Mouse (Mus musculus) neural tube, embryonic 11.5 days (tissue): Measurements from ENCODE around the gene Rps7. TPM values are rescaled to one million over a fixed set of nuclear protein-coding genes. Genes with fewer than 3 reads are reported as not detected.

Experiments
- ATAC-seq: fragments of 200-750 bp; cut with Nextera tagmentation; 2 replicates; pipeline ENCODE4 v1.8.0; 2017; ENCODE audit warnings: moderate number of reproducible peaks, mild to moderate bottlenecking, moderate TSS enrichment, moderate library complexity; ENCODE audit not compliant: insufficient read depth, low FRiP score, low TSS enrichment
- DNase-seq: peaks from one replicate; pipeline ENCODE4 v3.0.0-alpha.2; 2015; ENCODE audit warnings: low spot score
- H3K27ac ChIP-seq: fragments of 300-500 bp; sonication (generic); 2 replicates; pipeline ENCODE4 v1.5.1; 2014; ENCODE audit warnings: low read depth, mild to moderate bottlenecking, low read length
- H3K27me3 ChIP-seq: fragments of 300-500 bp; sonication (generic); 2 replicates; pipeline ENCODE4 v1.6.1; 2014; ENCODE audit warnings: mild to moderate bottlenecking, low read length, mixed read lengths; ENCODE audit not compliant: control insufficient read depth, insufficient read depth
- H3K36me3 ChIP-seq: fragments of 300-500 bp; sonication (generic); 2 replicates; pipeline ENCODE4 v1.6.1; 2014; ENCODE audit warnings: mild to moderate bottlenecking, low read length, moderate library complexity, mixed read lengths; ENCODE audit not compliant: control insufficient read depth, insufficient read depth
- H3K4me1 ChIP-seq: fragments of 300-500 bp; sonication (generic); 2 replicates; pipeline ENCODE4 v1.6.1; 2014; ENCODE audit warnings: low read length, mixed read lengths; ENCODE audit not compliant: control insufficient read depth, insufficient read depth
- H3K4me2 ChIP-seq: fragments of 300-500 bp; sonication (generic); 2 replicates; pipeline ENCODE4 v1.6.1; 2014; ENCODE audit warnings: low read depth, mild to moderate bottlenecking, moderate library complexity
- H3K4me3 ChIP-seq: fragments of 300-500 bp; sonication (generic); 2 replicates; pipeline ENCODE4 v1.5.1; 2014; ENCODE audit warnings: low read depth, low read length
- H3K9ac ChIP-seq: fragments of 300-500 bp; sonication (generic); 2 replicates; pipeline ENCODE4 v1.6.1; 2014; ENCODE audit warnings: mild to moderate bottlenecking, low read length
- H3K9me3 ChIP-seq: fragments of 300-500 bp; sonication (generic); 2 replicates; pipeline ENCODE4 v1.6.1; 2016; ENCODE audit warnings: low read length; ENCODE audit not compliant: control insufficient read depth
- whole genome bisulfite sequencing: fragments of 180-500 bp; shearing (Covaris S2); extraction: QIAGEN DNeasy Blood & Tissue Kit; methylation state at CpG from one replicate; pipeline ENCODE4 v1.1.7; 2014; 5-methylcytosine and 5-hydroxymethylcytosine counted together
- polyA plus RNA-seq: library from polyadenylated mRNA; unstranded; fragments of >200 nt; fragmentation: Nextera tagmentation; extraction: Ambion mirVana; gene quantifications from 2 replicates; pipeline ENCODE4 v1.2.1, GENCODE M21; 2014

The Rps7 gene
- polyA plus RNA-seq, result 639 and 701 TPM in 2 replicates

DNA sequence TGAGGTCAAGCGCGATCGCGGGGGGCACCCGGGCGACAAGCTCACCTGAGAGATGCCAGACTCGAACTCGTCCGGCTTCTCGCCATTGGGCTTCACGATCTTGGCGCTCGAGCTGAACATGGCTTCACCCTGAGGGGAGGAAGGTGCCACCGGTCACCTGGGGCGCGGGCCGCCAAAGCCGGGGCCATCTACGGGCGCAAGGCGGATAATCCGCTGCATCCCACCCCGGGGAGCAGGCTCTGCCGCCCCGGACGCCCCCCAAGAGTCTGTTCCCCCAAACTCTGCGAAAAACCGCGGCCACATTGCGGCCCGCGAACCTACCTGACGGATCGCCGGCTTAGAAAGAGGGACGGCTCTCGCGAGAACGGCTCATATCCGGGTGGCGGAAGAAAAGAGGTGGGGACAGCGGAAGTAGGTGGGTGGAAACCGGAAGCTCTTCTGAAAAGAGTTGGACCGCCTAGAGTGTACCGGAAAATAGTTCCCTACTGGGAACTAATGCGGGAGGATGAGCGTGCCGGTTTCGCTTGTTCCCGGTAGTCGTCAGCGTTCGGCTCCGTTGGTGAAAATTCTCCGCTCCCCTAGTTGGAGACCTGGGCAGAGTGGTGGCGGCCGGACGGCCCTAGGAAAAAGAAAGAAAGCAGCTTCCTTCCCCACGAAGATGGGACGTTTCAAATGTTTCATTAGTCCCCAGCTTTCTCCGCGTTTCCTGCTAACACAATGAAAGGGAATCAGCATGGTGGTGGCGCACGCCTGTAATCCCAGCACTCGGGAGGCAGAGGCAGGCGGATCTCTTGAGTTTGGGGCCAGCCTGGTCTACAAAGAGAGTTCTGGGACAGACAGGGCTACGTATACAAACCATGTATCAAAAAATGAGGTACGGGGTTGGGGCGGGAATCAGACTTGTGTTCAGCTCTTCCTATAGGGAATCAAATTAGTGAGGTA is at the start of gene Rps7:
Gene Rps7, minus strand, starts transcription at position 419 of the 942 bp plus-strand sequence.
- 6% methylated on average over 67 of the region's 69 CpGs for WGBS
- peak within 1 kb of the TSS; percentile 83 for H3K27ac ChIP-seq
- peaks cover 19% of the 10 kb centered on the region for H3K36me3 ChIP-seq
- peaks cover 6% of the 10 kb centered on the region; the same call in 1 of the 2 replicates for H3K4me1 ChIP-seq
- H3K9ac ChIP-seq, result peak within 1 kb of the TSS; percentile 94
- H3K9me3 ChIP-seq, result no peaks in the 10 kb centered on the region
- H3K4me2 ChIP-seq, result peak within 1 kb of the TSS; percentile 72
- peak within 1 kb of the TSS; percentile 82 for H3K4me3 ChIP-seq
- DNase-seq, result peak; percentile 93
- peak; percentile 95 for ATAC-seq
- H3K27me3 ChIP-seq, result no peaks in the 10 kb centered on the region

DNA sequence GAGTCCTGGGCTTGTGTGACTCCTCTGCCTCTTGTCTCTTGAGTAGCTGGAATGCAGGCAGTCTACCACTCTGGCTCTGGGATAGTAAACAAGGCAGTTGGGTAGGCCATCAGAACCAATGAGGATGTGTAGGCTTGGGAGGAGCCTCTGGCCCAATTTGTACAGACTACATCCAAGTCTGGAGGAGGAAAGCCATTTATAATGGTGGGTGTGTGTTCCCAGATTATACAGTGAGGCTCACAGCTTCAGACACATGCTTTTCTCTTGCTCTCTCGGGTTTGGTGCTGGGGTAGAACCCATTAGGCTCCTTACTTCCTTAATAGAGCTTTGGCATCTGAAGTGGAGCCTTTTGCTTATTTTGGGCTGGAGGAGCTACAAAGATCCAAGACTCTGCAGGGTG is 48.9 kb upstream of the Rps7 start:
- Histone ChIP-seq H3K9me3 (no peaks in the 10 kb centered on the region), H3K27me3 (no peaks in the 10 kb centered on the region), H3K27ac (no peak overlapping the region), H3K9ac (no peak overlapping the region), H3K4me2 (no peak overlapping the region), H3K4me1 (0 out of 2 replicates have a peak, but pooled peaks cover 3% of the 10 kb centered on the region), H3K36me3 (no peaks in the 10 kb centered on the region), H3K4me3 (no peak overlapping the region)
- WGBS, result 78% methylated on average over 1 of the region's 1 CpGs
- ATAC-seq (no peak), DNase-seq (no peak)

DNA sequence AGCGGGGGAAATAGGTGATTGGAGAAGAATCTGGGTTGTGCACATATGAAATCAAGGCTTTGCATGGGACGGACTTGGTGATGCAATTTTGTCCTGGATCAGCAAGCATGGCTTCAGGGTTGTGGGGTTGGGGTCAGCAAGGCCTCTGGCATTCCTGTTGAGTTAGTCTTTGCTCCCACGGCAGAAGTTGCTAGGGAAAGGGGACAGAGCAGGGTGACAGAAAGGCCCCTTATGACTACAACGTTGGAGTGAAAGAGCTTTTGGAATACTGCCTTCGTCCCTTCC is 40.1 kb upstream of the Rps7 start:
- H3K27me3 ChIP-seq, result no peaks in the 10 kb centered on the region
- no peaks in the 10 kb centered on the region; the same call in 1 of the 2 replicates for H3K36me3 ChIP-seq
- peaks cover 6% of the 10 kb centered on the region; the same call in 1 of the 2 replicates for H3K4me1 ChIP-seq
- peak overlapping the region; percentile 37; the same call in 1 of the 2 replicates for H3K4me3 ChIP-seq
- H3K4me2 ChIP-seq, result peak overlapping the region; percentile 57
- 73% methylated on average over 5 of the region's 5 CpGs for WGBS
- peak overlapping the region; percentile 58 for H3K9ac ChIP-seq
- H3K27ac ChIP-seq, result peak overlapping the region; percentile 77
- ATAC-seq (no peak), DNase-seq (no peak)
- no peaks in the 10 kb centered on the region; the same call in 1 of the 2 replicates for H3K9me3 ChIP-seq

DNA sequence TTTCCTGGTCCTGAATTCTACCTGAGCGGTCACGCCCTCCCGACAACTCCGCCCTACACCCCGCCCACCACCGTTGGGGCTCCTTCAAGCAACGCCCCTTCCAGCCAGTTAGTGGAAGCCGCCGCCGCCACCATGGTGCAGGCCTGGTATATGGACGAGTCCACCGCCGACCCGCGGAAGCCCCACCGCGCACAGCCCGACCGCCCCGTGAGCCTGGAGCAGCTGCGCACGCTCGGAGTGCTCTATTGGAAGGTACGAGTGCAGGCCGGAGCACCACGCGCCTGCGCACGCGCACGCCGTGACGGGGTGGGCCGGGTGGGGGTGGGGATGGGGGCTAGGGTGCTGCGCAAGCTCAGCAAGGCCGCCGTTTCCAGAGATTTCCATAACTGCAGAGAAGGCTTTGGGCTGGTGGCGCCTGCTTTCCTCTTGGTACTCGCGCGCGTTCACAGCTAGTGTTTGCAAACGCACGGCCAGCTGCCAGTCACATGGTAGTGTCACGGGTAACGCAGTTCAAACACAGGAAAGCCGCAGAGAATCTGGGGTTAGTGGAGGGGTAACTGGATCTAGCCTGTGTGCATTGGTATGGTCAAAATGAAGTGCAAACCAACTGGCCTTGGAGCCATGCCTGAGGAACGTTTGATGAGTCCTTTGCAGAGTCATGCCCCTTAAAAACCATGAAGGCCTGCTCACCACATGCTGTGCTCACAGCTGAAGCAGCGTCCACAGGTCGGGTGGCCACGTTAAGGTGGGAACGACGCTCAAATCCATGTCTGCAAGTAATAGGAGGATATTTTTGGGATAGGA is 39.6 kb upstream of the Rps7 start, which contains the start of gene Adi1:
Gene Adi1, plus strand, starts transcription at position 111 of the 804 bp plus-strand sequence.
- Histone ChIP-seq H3K9ac (peak within 1 kb of the TSS; percentile 58), H3K9me3 (no peaks in the 10 kb centered on the region; the same call in 1 of the 2 replicates), H3K4me1 (peaks cover 6% of the 10 kb centered on the region; the same call in 1 of the 2 replicates), H3K4me3 (peak within 1 kb of the TSS; percentile 37), H3K36me3 (no peaks in the 10 kb centered on the region; the same call in 1 of the 2 replicates), H3K27ac (peak within 1 kb of the TSS; percentile 77), H3K27me3 (no peaks in the 10 kb centered on the region), H3K4me2 (peak within 1 kb of the TSS; percentile 57)
- ATAC-seq (peak; percentile 97), DNase-seq (peak; percentile 89)
- WGBS, result 3% methylated on average over 51 of the region's 53 CpGs

DNA sequence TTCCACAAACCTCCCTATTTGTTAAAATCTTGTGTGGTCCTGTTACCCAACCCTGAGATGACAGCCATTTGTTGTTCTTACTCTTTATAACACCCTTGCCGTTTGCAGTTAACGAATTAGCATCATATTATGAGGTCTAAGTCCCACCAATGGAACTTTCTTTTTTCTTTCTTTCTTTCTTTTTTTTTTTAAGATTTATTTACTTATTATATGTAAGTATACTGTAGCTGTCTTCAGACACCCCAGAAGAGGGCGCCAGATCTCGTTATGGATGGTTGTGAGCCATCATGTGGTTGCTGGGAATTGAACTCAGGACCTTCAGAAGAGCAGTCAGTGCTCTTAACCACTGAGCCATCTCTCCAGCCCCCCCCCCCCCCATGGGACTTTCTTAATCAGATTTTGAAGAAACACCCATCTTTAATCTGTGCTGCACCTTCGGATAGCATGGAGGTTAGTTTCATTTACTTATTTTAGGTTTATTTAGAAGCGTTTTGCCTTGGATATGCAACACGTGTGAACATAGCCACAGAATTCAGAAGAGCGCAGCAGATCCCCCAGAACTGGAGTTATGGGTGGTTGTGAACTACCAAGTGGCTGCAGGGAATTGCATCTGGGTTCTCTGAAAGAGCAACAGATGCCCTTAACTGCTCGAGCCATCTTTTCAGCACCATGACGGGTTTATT is 38.4 kb upstream of the Rps7 start:
- no peak overlapping the region for H3K4me3 ChIP-seq
- H3K36me3 ChIP-seq, result no peaks in the 10 kb centered on the region; the same call in 1 of the 2 replicates
- peak; percentile 7 for DNase-seq
- no peak for ATAC-seq
- WGBS, result 86% methylated on average over 10 of the region's 10 CpGs
- peaks cover 6% of the 10 kb centered on the region; the same call in 1 of the 2 replicates for H3K4me1 ChIP-seq
- H3K27me3 ChIP-seq, result no peaks in the 10 kb centered on the region
- no peaks in the 10 kb centered on the region; the same call in 1 of the 2 replicates for H3K9me3 ChIP-seq
- H3K9ac ChIP-seq, result no peak overlapping the region; the same call in 1 of the 2 replicates
- no peak overlapping the region for H3K27ac ChIP-seq
- no peak overlapping the region for H3K4me2 ChIP-seq

DNA sequence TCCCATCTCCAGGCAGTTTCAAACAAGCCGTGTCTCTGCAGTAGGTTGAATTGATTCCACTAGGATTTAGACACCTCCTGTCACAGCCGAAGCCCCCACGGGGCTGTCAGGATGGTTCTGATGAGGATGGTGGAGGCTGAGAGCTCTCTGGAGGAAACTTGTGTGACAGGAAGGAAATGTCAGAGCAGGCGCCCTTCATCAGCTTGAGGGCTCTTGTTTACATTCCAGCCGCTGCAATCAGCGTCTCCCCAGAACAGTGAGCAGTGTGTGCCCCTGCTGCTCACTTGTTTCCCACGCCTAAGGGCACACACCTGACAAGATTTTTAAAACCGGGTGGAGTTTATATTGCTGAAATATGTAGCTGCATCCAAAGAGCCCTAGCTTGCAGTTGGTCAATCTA is 31.5 kb upstream of the Rps7 start:
- Histone ChIP-seq H3K4me3 (no peak overlapping the region), H3K4me1 (no peaks in the 10 kb centered on the region), H3K27me3 (no peaks in the 10 kb centered on the region), H3K36me3 (no peaks in the 10 kb centered on the region), H3K4me2 (no peak overlapping the region), H3K9ac (peak overlapping the region; percentile 14; the same call in 1 of the 2 replicates), H3K27ac (no peak overlapping the region), H3K9me3 (no peaks in the 10 kb centered on the region)
- DNase-seq (peak; percentile 6), ATAC-seq (no peak)
- WGBS, result 53% methylated on average over 8 of the region's 8 CpGs

DNA sequence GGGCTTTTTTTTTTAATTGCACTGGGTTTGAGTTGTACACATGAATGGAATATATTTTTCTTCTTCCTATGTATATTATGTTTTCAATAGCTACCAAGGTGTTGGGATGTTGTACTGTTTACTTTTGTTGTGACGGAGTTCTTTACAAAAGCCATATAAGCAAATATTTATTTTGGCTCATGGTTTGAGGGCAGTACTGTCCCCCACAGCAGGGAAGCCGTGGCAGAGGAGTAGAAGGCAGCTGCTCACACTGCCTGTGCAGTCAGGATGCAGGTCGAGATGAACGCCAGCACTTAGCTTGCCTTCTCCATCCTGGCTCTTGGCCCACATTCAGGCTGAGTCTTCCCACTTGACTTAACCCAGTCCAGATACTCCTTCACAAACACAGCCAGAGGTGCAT is 31.0 kb upstream of the Rps7 start:
- no peaks in the 10 kb centered on the region for H3K4me1 ChIP-seq
- H3K36me3 ChIP-seq, result no peaks in the 10 kb centered on the region
- no peaks in the 10 kb centered on the region for H3K27me3 ChIP-seq
- H3K9me3 ChIP-seq, result no peaks in the 10 kb centered on the region
- no peak for DNase-seq
- no peak overlapping the region for H3K4me3 ChIP-seq
- 84% methylated on average over 4 of the region's 4 CpGs for WGBS
- no peak overlapping the region for H3K27ac ChIP-seq
- H3K4me2 ChIP-seq, result no peak overlapping the region
- ATAC-seq, result no peak
- no peak overlapping the region for H3K9ac ChIP-seq

DNA sequence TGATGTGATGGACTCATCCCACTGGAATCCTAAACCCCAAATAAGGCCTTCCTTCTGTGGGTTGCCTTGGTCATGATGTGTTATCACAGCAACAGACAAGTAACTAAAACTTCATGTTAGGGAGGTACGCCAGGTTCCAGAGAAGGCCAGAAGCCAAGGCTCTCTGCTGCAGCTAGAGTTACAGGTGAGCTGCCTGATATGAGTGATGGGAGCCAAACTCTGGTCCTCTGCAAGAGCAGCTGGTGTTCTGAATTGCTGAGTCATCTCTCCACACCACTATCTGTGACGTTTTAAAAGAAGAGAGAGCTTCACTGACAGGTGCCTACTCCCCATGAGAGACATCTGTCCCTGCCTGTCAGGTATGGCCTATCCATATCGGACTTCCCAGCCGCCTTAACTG is 26.9 kb upstream of the Rps7 start:
- ATAC-seq (no peak), DNase-seq (no peak)
- Histone ChIP-seq H3K27me3 (no peaks in the 10 kb centered on the region), H3K4me3 (no peak overlapping the region), H3K27ac (no peak overlapping the region), H3K9me3 (no peaks in the 10 kb centered on the region), H3K9ac (no peak overlapping the region), H3K4me2 (no peak overlapping the region), H3K36me3 (peaks cover 3% of the 10 kb centered on the region; the same call in 1 of the 2 replicates), H3K4me1 (no peaks in the 10 kb centered on the region)
- 82% methylated on average over 4 of the region's 4 CpGs for WGBS
